Mouse (Mus musculus) heart, postnatal 0 days (tissue): ENCODE results near the gene Zfp280d.

Source experiments
- CTCF ChIP-seq: IDR thresholded peaks from 2 replicates; pipeline ENCODE4 v1.5.1; 2016; ENCODE audit warnings: antibody characterized with exemption, control low read depth, low read depth
- EP300 ChIP-seq: IDR thresholded peaks from 2 replicates; pipeline ENCODE4 v1.6.1; 2016; ENCODE audit warnings: antibody characterized with exemption, low read depth

DNA sequence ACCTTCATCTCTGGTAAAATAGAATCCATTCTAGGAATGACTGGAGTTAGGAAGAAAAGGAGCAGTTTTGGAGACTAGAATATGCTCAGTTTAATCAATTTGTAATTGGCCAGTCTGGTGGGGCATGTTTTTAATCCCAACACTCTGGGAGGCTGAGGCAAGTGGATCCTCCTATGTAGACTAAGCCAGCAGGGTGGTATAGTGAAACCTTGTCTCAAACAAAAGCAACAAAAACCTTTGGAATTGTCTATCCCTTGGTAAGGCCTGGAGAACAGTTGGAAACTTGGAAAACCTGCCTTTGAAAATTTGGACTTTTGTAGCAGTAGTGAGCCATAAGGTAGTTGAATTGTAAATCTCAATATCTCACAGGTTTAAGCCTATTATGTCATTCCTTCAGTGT lies 2.3 kb downstream of the Zfp280d start:
- TF ChIP-seq CTCF (no peak), EP300 (no peak)
